Mouse (Mus musculus) gastrocnemius, adult 2 months (tissue): ENCODE results near the gene Dlx5. TPM values are rescaled to one million over a fixed set of nuclear protein-coding genes. Genes with fewer than 3 reads are reported as not detected.
A peak's percentile ranks its signal among the peaks of the same experiment; 100 is the strongest.

Experiments
- DNase-seq: peaks from one replicate; pipeline ENCODE4 v3.0.0; 2022
- H3K27ac ChIP-seq: fragments of 200-600 bp; 2 replicates; pipeline ENCODE4 v1.8.1; 2022; ENCODE audit warnings: mild to moderate bottlenecking
- H3K4me3 ChIP-seq: fragments of 200-600 bp; 2 replicates; pipeline ENCODE4 v1.8.1; 2022; ENCODE audit warnings: mild to moderate bottlenecking, moderate library complexity
- CTCF ChIP-seq: fragments of 200-600 bp; IDR thresholded peaks from 2 replicates; pipeline ENCODE4 v1.8.1; 2022; ENCODE audit warnings: antibody characterized with exemption, mild to moderate bottlenecking, moderate library complexity
- intact Hi-C: fragments of 180-260 bp; cut with DNase I; formaldehyde crosslinking; loops from one replicate; pipeline ENCODE4 v1.15.1; 2025
- long read RNA-seq, 2 experiments: library from polyadenylated mRNA; stranded (forward); transcript quantifications; one replicate each; pipeline ENCODE4 v2.0.0; 2021
- total RNA-seq, 2 experiments: library from RNA; stranded (reverse); gene quantifications; 2 replicates each; pipeline ENCODE4 v1.2.3; 2021

Dlx5 gene
- not detected for total RNA-seq
- long read RNA-seq, experiment 1: 0 reads
- long read RNA-seq, experiment 2: 0 reads

DNA sequence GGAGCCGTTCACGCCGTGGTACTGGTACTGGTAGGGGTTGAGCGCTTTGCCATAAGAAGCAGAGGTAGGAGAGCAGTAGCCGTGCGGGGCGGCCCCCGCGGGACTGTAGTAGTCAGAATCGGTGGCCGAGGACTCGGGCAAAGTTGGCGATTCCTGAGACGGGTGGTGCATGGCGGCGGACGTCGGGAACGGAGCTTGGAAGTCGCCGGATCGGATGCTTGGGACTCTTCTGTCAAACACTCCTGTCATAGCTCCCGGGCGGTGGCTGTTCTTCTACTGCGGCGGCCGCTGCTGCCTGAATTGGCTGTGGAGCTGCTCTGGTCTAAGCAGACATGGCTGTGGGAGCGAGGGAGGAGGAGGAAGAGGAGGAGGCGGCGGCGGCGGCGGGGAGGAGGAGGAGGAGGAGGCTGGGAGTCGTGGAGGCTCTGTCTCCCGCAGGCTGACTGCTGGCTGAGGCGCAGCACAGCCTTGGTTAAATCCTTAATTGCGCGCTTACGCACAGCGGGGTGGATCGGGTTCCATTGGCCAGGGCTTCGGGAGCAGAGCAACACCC, at the start of gene Dlx5:
TSS of gene Dlx5 (minus strand) at position 448 of the 553 bp plus-strand sequence.
- Histone ChIP-seq H3K4me3 (peak within 1 kb of the TSS; percentile 66), H3K27ac (no peak within 1 kb of the TSS)
- intact Hi-C loops: loop anchor here (10.0 kb wide), 1 partner anchor 877 kb away; no protein-coding TSS in a partner anchor
- peak; percentile 41 for DNase-seq
- TF ChIP-seq CTCF: no peak

DNA sequence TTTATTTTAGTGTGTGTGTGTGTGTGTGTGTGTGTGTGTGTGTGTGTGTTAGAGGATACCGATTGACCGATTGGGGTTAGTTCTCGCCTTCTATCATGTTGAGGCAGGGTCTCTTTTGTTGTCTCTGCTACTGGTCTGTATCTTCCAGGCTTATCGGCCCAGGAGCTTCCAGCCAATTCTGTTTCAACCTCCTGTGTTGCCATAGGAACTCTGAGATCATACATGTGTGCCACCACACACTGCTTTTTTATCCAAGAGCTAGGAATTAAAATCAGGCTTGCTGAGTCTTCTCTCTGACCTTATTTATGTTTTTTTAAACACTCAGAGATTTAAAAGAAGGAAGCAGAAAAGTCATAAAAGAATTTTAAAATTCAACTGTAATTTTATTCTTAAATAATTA, 49.6 kb upstream of the Dlx5 start:
- TF ChIP-seq CTCF: no peak

DNA sequence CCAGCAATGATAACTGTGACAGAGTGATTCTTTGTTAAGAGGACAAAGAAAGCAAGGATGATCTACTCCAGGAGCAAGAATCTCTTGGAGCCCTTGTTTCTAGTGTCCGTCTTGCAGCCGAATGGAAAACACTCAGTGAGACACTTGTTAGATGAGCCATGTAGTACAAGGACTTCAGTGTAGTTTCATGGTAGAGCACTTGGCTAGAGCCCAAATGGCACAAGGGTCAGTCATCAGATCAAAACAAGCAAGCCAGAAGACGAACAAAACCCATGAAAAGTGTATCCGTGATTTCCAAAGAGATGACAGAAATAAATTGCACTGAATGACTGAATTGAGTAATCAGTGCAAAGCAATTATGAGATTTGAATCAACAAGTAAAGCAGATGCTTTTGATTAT, 48.9 kb upstream of the Dlx5 start:
- no peak for TF ChIP-seq CTCF
- intact Hi-C loops: no loop called here
- Histone ChIP-seq H3K27ac (no peak overlapping the region), H3K4me3 (no peak overlapping the region)
- no peak for DNase-seq

More for the DNA sequence above, 49.6 kb upstream of the Dlx5 start:
- intact Hi-C loops: no loop called here
- Histone ChIP-seq H3K4me3 (no peak overlapping the region), H3K27ac (no peak overlapping the region)
- no peak for DNase-seq

DNA sequence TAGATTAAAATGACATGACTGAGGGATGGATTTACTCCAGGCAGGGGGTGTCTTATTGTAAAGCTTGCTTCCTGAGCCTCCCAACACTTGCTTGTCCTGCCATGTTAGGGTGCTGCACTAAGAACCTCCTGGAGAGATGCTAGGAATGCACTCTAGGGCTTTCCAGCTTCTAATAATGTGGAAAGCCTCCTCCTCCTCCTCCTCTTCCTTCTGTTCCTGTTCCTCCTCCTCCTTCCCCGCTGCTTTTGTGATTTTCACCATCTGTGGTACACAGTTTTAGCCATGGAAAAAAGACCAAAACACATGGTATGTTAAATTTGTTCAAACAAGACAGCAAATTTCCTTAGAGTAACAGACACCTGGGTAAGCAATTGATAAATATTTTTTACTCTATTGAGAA, 43.4 kb upstream of the Dlx5 start:
- no peak for DNase-seq
- intact Hi-C loops: no loop called here
- no peak for TF ChIP-seq CTCF
- Histone ChIP-seq H3K4me3 (no peak overlapping the region), H3K27ac (no peak overlapping the region)

DNA sequence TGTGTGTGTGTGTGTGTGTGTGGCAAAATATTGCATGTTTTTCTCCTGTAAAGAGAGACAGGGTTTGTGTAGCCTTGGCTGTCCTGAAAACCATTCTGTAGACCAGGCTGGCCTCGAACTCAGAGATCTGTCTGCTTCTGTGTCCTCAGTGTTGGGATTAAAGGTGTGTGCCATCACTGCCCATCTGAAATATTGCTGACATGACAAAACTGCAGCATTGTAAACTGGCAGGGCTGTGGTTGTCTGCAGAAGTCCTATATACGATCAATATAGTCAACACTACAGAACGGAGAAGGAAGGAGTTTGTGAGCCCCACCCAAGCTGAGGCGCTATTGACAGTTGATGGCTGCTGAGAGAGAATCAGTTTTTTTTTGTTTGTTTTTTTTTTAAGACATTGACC, 35.4 kb upstream of the Dlx5 start:
- intact Hi-C loops: loop anchor here (10.0 kb wide), 1 partner anchor 1063 kb away; no protein-coding TSS in a partner anchor
- Histone ChIP-seq H3K4me3 (no peak overlapping the region), H3K27ac (no peak overlapping the region)
- TF ChIP-seq CTCF: no peak
- no peak for DNase-seq

DNA sequence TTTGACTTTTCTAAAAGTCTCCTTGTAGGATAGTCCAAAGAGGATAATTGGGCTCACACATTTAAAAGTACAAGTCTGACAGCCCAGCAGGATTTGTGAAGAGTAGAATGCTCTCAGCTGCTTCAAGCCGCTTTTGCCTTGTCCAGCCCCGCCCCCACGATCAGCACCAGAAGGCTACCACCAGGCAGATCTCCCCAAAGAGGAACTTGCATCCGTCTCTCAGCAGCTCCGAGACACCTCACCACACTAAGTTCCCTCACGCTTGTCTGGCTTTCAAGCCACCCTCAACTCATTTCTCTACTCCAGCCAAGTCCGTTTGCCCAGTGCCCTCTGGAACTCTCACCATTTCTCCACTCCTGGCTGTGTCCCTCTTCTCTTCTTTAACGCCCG, 33.6 kb upstream of the Dlx5 start:
- TF ChIP-seq CTCF: no peak
- no peak for DNase-seq
- Histone ChIP-seq H3K27ac (no peak overlapping the region), H3K4me3 (no peak overlapping the region)
- intact Hi-C loops: loop anchor here (10.0 kb wide), 1 partner anchor 1061 kb away; no protein-coding TSS in a partner anchor

DNA sequence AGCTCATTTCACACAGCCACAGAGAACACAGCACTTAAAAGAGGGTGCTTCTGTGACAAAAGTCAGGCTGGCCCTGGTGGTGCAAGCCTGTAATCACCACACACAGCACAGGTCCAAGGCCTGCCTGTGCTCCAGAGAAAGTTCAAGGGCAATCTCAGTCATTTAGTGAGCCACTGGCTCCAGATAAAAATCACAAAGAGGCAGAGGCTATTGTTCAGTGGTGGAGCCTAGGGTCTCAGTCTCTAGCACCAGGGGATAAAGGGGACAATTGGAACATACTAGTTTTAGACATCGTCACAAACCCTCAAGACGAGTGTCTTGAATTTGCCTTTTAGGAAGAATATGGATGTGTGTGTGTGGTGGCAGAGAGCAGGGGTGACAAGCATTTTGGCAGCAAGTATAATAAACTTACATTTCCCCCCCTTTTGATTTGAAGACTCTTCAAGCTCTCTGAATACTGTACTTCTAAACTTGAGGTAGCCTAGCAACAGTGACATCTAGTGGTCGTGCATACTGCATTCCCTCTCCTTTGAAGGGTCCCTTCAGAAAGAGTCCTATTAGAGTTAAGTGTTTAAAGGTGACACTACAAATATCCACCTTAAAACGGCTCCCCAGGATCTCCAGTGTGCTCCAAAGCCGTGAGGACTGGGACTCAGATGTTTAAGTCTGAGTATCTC, 33.1 kb upstream of the Dlx5 start:
- intact Hi-C loops: loop anchor here (10.0 kb wide), 1 partner anchor 1060 kb away; no protein-coding TSS in a partner anchor
- DNase-seq: no peak
- Histone ChIP-seq H3K4me3 (no peak overlapping the region), H3K27ac (no peak overlapping the region)
- TF ChIP-seq CTCF: peak; percentile 77

DNA sequence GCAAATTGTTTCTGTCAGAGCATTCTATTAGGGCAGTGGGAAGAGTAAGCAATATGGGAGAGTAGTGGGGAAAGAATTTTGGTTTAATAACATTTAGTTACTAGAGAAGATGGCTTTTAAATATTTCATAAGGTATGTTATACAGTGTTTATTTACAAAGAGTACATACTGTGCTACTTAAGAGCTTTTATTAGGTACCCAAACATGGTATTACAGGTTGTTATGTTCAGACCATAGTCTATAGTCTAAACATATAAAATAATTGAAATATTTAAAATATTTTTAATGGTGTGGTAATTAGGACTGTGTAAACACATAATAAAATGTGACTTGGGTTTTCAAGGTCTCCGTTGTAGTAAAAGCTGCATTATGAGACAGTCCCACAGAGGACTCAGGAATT, 32.4 kb upstream of the Dlx5 start:
- Histone ChIP-seq H3K4me3 (no peak overlapping the region), H3K27ac (no peak overlapping the region)
- no peak for TF ChIP-seq CTCF
- intact Hi-C loops: loop anchor here (10.0 kb wide), 1 partner anchor 1060 kb away; no protein-coding TSS in a partner anchor
- DNase-seq: no peak

DNA sequence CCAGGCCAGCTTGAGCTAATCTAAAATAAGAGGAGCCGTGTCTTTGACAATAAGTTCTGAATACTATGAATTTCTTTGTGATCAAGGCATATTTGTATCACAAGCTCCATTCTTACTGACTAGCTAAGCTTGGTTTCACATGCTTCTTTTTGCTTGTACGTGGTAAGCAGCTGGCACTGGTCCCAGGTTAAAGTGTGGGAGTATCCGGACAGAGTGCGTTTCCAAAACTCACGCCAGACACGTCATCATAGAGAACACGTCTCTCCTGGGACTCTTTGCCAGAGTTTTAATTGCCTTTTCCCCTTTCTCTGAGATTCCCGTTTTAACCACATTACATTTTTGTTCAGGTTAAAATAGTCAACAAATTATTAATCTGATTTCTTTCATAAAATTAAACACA, 27.7 kb upstream of the Dlx5 start:
- TF ChIP-seq CTCF: no peak
- intact Hi-C loops: no loop called here
- no peak overlapping the region for H3K27ac ChIP-seq

DNA sequence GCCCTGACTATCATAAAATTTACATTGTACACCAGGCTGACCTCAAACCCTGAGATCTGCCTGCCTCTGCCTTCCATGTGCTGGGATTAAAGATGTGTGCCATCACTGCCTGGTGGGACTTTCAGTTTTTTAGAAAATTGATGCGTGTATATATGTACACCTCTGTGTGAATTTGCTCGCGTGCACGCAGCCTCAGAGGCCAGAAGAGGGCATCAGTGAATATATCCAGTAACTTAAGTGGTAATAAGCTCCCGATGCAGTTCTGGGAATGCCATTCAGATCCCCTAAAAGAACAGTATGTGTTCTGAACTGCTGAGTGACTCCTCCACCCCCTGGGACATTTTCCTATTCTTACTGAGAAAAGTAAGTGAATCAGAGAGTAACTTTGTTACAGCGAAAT, 8.2 kb upstream of the Dlx5 start:
- intact Hi-C loops: no loop called here
- DNase-seq: no peak
- TF ChIP-seq CTCF: peak; percentile 23

More for the DNA sequence above, 27.7 kb upstream of the Dlx5 start:
- DNase-seq: peak; percentile 75
- H3K4me3 ChIP-seq: no peak overlapping the region

DNA sequence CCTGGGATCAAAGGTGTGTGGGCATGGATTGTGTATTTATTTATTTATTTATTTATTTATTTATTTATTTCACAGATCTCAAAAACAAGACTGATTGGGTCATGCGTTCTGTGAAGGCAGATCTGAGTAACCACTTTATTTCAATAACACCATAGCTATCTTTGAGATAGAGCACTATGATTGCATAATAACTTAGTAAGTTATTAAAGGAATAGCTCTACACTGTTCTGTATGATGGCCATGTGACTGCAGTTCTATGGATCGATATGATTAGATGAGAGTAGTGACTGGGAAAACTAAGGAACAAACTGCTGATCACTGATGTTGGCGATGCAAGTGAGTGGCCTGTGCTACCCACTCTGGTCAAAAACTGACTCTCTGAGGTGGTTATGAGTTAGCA, 4.3 kb upstream of the Dlx5 start:
- no peak for DNase-seq
- TF ChIP-seq CTCF: no peak
- Histone ChIP-seq H3K27ac (no peak overlapping the region), H3K4me3 (no peak overlapping the region)
- intact Hi-C loops: loop anchor here (10.0 kb wide), 1 partner anchor 881 kb away; no protein-coding TSS in a partner anchor

More for the DNA sequence above, 8.2 kb upstream of the Dlx5 start:
- no peak overlapping the region for H3K27ac ChIP-seq
- no peak overlapping the region for H3K4me3 ChIP-seq

DNA sequence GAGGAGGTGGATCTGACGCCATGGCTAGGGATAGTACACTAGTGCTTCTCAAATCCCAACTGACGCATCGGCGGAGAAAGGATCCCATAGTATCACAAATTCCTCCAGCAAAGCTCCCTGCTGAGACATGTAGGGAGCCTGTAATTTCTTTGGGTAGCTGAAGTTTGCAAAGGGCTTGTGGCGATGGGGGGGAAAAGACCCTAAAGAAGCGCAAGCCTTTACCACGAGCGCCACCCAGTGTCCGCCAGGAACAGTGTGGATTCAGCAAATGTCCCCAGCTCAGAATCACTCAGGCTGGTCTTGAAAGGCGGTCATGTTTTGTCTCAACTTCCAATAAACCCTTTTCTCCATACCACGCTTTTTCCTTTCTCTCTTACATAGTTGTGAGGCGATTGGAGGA, 3.0 kb upstream of the Dlx5 start:
- DNase-seq: peak; percentile 29
- TF ChIP-seq CTCF: peak; percentile 69
- H3K27ac ChIP-seq: no peak overlapping the region
- no peak overlapping the region for H3K4me3 ChIP-seq
- intact Hi-C loops: loop anchor here (10.0 kb wide), 1 partner anchor 880 kb away; no protein-coding TSS in a partner anchor

DNA sequence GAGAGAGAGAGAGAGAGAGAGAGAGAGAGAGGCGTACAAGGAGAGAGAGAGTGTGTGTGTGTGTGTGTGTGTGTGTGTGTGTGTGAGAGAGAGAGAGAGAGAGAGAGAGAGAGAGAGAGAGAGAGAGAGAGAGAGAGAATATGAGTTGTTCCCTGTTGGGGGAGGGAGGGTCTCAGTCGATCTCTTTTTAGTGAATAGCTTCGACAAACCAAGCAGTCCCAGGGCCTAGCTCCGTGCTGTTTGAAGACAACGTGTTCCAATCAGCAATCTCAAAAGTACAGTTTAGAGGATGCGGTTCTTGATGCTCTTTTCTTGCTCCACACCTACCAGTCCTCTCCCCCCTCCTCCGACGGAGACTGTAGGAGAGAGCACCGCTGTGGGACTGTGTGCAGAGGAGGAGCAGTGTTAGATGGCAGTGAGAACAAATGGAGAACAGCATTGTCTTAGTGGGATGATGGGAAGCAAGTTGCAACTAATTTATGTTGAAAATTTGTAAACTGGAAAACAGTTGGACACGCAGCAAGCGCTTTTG, 447 bp upstream of the Dlx5 start:
- Histone ChIP-seq H3K4me3 (no peak overlapping the region), H3K27ac (no peak overlapping the region)
- DNase-seq: no peak
- intact Hi-C loops: loop anchor here (10.0 kb wide), 1 partner anchor 878 kb away; no protein-coding TSS in a partner anchor
- TF ChIP-seq CTCF: no peak
